Mouse (Mus musculus) olfactory bulb, adult 2 months (tissue): ENCODE measurements around the gene Tbl1xr1.

Experiments used
- CTCF ChIP-seq: fragments of 200-500 bp; IDR thresholded peaks from 2 replicates; pipeline ENCODE4 v1.5.1; 2012; ENCODE audit warnings: low read depth, mild to moderate bottlenecking, low read length, moderate library complexity; ENCODE audit not compliant: insufficient read depth
- POLR2A ChIP-seq: fragments of 200-500 bp; IDR thresholded peaks from 2 replicates; pipeline ENCODE4 v1.6.1; 2012; ENCODE audit warnings: mild to moderate bottlenecking, low read depth, low read length, moderate library complexity; ENCODE audit not compliant: insufficient read depth

- TF ChIP-seq POLR2A (no peak), CTCF (no peak)
Measured at GRCm38 (mm10) chr3:22185265-22185664, 108.8 kb downstream of the Tbl1xr1 start.
